Mouse (Mus musculus): Measurements from ENCODE around the gene Pnpt1. TPM values are rescaled to one million over a fixed set of nuclear protein-coding genes. Genes with fewer than 3 reads are reported as not detected.

The Pnpt1 gene
- polyA plus RNA-seq, 1 experiment from 2014 or later: 32.9 TPM

DNA sequence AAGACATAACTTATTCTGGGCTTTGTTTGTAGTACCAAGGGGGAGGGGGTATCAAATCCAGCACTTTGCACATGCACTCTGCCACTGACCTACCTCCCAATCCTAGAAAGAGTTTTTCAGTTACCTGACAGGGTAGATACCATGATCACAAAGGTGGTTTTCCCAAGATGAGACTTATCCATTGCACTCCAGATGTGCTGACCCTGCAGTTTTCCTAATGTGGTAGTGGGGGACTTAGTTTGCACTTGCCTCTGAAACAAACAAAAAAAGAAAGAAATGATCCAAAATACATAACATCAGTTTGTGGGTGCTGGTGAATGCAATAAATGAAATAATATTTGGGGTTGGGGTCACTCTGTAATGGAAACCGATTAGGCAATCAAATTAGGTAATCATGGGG lies 48.8 kb downstream of the Pnpt1 start:
- WGBS: 96% methylated on average over 1 of the region's 1 CpGs
- H3K4me3 ChIP-seq: no peak overlapping the region
- H3K4me2 ChIP-seq (replicated peaks): no peak overlapping the region
- ATAC-seq (ENCODE audit: low FRiP score, low read depth): no peak
- no peak overlapping the region for H3K27ac ChIP-seq
- no peak overlapping the region for H3K9ac ChIP-seq
- H3K27me3 ChIP-seq (replicated peaks): no peaks in the 10 kb centered on the region
- no peaks in the 10 kb centered on the region for H3K4me1 ChIP-seq
- H3K36me3 ChIP-seq: peaks cover 14% of the 10 kb centered on the region
- H3K9me3 ChIP-seq: no peaks in the 10 kb centered on the region

GRCm38 (mm10) chr11:29180657-29181056 lies 50.1 kb downstream of the Pnpt1 start:
- no peaks in the 10 kb centered on the region for H3K27me3 ChIP-seq (replicated peaks)
- no peak overlapping the region for H3K27ac ChIP-seq
- WGBS: 90% methylated on average over 3 of the region's 3 CpGs
- H3K4me3 ChIP-seq: no peak overlapping the region
- H3K9me3 ChIP-seq: no peaks in the 10 kb centered on the region
- no peaks in the 10 kb centered on the region for H3K4me1 ChIP-seq
- H3K9ac ChIP-seq: no peak overlapping the region
- no peak for ATAC-seq (ENCODE audit: low FRiP score, low read depth)
- no peak overlapping the region for H3K4me2 ChIP-seq (replicated peaks)
- H3K36me3 ChIP-seq: peaks cover 19% of the 10 kb centered on the region

GRCm38 (mm10) chr11:29181751-29182150 lies 51.2 kb downstream of the Pnpt1 start:
- ATAC-seq (ENCODE audit: low FRiP score, low read depth): no peak
- 96% methylated on average over 5 of the region's 5 CpGs for WGBS
- Histone ChIP-seq H3K4me2 (replicated peaks) (no peak overlapping the region), H3K36me3 (peaks cover 27% of the 10 kb centered on the region), H3K27ac (no peak overlapping the region), H3K9me3 (no peaks in the 10 kb centered on the region), H3K4me3 (no peak overlapping the region), H3K27me3 (replicated peaks) (no peaks in the 10 kb centered on the region), H3K9ac (no peak overlapping the region), H3K4me1 (no peaks in the 10 kb centered on the region)

DNA sequence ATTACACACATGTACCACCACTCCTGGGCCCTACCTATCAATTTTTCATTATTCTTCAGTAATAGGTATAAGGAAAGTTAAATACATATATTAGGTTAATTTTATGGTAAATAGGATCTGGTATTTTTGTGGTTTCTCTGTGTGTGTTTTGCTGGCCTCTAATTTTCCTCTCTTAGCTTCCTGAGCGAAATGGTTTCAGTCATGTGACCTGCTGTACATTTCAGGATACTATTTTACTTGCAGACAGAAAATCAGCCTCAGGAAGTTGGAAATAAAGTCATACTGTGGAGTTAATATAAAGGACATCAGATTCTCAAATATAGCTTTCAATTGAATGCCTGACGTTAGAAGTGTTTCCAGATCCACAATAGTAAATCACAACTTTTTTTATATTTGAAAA lies 58.4 kb downstream of the Pnpt1 start:
- no peak overlapping the region for H3K27ac ChIP-seq
- no peaks in the 10 kb centered on the region for H3K9me3 ChIP-seq
- no peak overlapping the region for H3K4me3 ChIP-seq
- H3K36me3 ChIP-seq: peaks cover 39% of the 10 kb centered on the region
- H3K4me1 ChIP-seq: no peaks in the 10 kb centered on the region
- no peak overlapping the region for H3K4me2 ChIP-seq (replicated peaks)
- no peak overlapping the region for H3K9ac ChIP-seq
- no peaks in the 10 kb centered on the region for H3K27me3 ChIP-seq (replicated peaks)
- WGBS: 86% methylated on average over 2 of the region's 2 CpGs
- ATAC-seq (ENCODE audit: low FRiP score, low read depth): no peak

GRCm38 (mm10) chr11:29203653-29204052 lies 73.1 kb downstream of the Pnpt1 start:
- Histone ChIP-seq H3K9ac (no peak overlapping the region), H3K4me3 (no peak overlapping the region), H3K4me2 (replicated peaks) (no peak overlapping the region), H3K4me1 (no peaks in the 10 kb centered on the region), H3K27me3 (replicated peaks) (no peaks in the 10 kb centered on the region), H3K36me3 (peaks cover 28% of the 10 kb centered on the region), H3K9me3 (no peaks in the 10 kb centered on the region), H3K27ac (no peak overlapping the region)
- 88% methylated on average over 5 of the region's 5 CpGs for WGBS
- no peak for ATAC-seq (ENCODE audit: low FRiP score, low read depth)

- Histone ChIP-seq H3K27ac (no peak overlapping the region), H3K4me2 (replicated peaks) (no peak overlapping the region), H3K27me3 (replicated peaks) (no peaks in the 10 kb centered on the region), H3K4me3 (no peak overlapping the region), H3K9me3 (no peaks in the 10 kb centered on the region), H3K36me3 (peaks cover 23% of the 10 kb centered on the region), H3K9ac (no peak overlapping the region), H3K4me1 (no peaks in the 10 kb centered on the region)
- 93% methylated on average over 2 of the region's 2 CpGs for WGBS
- ATAC-seq (ENCODE audit: low FRiP score, low read depth): no peak
Observed at GRCm38 (mm10) chr11:29209774-29210173, 79.2 kb downstream of the Pnpt1 start.

Other genes with a start within 250 kb of the Pnpt1 start
- 87.8 and 92.5 TPM in 2 replicates for gene Ppp4r3b, start 42.1 kb downstream of the Pnpt1 start, polyA plus RNA-seq (2016; fragmentation: Nextera tagmentation; extraction: Ambion mirVana)
- 96.9 and 97.0 TPM in 2 replicates for gene Cfap36, start 116.7 kb downstream of the Pnpt1 start, polyA plus RNA-seq (2016; fragmentation: Nextera tagmentation; extraction: Ambion mirVana)
- 76.8 and 81.6 TPM in 2 replicates for gene Ccdc88a, start 242.9 kb downstream of the Pnpt1 start, polyA plus RNA-seq (2016; fragmentation: Nextera tagmentation; extraction: Ambion mirVana)

Measured in neural tube, embryonic 12.5 days (tissue).